Mouse (Mus musculus): ENCODE measurements around the gene Fbn1.
"Not testable (repeated sequence)": the region's sequence is repeated elsewhere in the genome, so short reads cannot be mapped to it uniquely, and the experiment has no call there.

The Fbn1 gene

DNA sequence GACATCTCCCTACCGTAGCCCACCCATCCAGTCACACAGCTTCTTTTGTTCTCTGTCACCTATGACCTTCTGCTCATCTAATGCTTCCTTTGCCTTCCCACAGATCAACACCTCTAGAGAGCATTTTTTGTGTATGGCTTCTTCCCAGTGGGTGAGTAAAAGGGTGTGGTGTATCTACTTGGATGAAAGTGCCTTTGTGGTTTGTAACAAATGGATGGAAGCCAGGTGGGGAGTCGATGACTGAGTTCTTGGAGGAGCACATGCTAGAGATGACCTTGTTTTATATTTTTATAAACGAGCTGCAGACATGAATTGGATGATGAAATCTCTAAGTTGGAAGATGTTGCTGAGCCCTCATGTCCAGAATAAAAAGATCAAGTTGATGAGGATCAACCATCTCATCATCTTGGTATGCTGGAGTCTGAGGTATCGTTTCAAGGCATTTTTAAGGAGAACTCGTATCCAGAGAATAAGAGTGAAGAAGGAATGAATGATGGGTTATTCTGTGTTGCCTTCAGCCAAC, 213.8 kb downstream of the Fbn1 start:
- no peak for DNase-seq (ENCODE audit: low spot score)

- DNase-seq (ENCODE audit: low spot score): no peak
Observed at GRCm38 (mm10) chr2:125292616-125293015, 215.2 kb downstream of the Fbn1 start.

- no peak for DNase-seq (ENCODE audit: low spot score)
Observed at GRCm38 (mm10) chr2:125291101-125291500, 216.7 kb downstream of the Fbn1 start.

GRCm38 (mm10) chr2:125290197-125290965, 217.4 kb downstream of the Fbn1 start:
- no peak for DNase-seq (ENCODE audit: low spot score)

DNA sequence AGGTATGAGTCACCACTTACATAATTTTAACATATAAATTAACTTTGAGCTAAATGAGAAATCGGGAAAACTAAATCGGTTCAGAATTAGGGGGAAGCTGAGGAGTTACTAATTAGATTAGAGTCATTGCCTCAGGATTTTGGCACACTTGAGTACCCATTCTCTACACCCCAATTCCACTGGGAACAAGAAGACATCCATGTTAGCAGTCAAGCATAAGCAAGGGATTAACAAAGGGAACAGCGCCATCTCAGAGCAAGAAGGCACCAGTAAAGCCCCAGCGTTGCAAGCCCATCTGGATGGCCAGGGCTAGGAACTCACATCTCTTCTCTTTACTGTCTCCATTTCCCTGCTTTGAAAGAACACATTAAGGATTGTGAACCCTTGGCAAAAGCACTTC, 222.0 kb downstream of the Fbn1 start:
- no peak for DNase-seq (ENCODE audit: low spot score)

DNA sequence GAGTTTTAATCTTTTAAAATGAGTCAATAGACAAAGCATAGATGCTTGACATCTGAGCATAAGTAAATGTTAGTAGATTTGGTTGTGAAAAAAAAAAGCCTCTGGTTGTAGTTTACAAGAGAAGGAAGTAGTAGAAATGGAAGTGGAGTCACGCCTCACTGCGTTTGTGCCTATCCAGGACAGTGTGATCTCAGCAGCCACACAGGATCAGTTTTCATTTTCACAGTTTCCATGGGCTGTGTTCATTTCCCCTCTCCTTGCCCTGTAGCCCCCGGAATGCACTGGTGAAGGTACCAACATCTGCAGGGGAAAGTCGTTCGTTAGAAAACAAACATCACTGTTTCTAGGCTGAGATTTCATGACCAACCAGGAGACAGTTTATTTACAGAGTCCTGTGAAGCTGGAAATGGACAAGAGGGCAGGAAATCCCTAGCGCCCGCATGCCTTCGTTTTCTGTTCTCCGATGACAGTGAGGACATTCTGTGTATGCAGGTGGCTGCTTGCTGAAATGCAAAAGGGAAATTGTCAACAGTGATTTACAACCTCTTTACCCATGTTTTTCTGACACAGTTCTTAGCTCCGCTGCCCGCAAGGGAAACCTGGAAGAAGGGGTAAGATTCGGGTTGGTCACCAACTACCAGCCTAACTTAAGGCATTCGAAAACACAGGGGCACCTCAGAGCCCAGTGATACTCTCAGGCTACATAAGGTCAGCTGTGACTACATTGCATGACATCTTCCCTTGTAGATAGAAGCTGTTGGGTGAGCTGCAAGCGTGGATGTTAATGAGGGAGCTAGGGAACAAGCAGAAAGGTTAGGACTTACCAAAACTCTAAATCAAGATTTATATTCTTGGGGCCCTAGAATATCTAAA, 225.2 kb downstream of the Fbn1 start:
- no peak for DNase-seq (ENCODE audit: low spot score)

- DNase-seq (ENCODE audit: low spot score): not testable (repeated sequence)
Observed at GRCm38 (mm10) chr2:125279995-125280394, 227.8 kb downstream of the Fbn1 start.

DNA sequence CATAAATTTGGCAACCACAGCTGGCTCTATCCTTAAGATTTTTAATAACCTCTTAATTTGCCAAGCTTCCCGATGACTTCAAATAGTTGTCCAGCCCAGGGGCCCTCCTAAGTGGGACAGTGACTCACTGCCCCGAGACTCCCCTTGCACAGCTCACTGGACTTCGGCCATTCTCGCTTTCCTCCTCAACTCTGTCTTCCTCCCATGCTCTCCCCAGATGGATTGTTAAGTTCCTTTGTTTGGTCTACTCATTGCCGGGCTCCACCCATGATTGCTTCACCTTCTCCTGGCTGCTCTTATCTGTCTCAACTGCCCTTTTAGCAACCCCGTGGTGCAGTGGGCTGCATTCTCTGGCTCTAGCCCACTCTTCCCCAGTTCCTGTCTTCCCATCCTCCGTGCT, 229.3 kb downstream of the Fbn1 start:
- DNase-seq (ENCODE audit: low spot score): no peak

GRCm38 (mm10) chr2:125276692-125277091, 231.1 kb downstream of the Fbn1 start:
- no peak for DNase-seq (ENCODE audit: low spot score)

GRCm38 (mm10) chr2:125275617-125276016, 232.2 kb downstream of the Fbn1 start:
- no peak for DNase-seq (ENCODE audit: low spot score)

DNA sequence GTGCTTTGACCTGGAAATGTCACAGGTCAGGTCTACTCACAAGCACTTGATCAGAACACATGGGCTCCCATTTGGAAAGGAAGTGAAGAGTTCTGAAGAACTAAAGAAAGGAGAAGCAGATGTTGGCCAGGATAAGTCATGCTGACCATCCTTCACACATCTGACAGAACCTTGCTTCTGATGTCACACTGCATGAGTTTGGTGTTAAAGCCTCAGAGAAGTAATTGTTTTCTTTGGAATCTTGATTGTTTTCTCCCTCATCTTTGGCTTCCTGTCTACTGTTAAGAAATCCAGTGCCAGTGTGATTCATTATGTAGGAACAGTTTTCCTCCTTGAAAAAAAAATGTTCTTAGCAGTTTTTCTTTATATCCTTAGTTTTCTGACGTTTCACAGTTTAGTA, 238.9 kb downstream of the Fbn1 start:
- no peak for DNase-seq (ENCODE audit: low spot score)

DNA sequence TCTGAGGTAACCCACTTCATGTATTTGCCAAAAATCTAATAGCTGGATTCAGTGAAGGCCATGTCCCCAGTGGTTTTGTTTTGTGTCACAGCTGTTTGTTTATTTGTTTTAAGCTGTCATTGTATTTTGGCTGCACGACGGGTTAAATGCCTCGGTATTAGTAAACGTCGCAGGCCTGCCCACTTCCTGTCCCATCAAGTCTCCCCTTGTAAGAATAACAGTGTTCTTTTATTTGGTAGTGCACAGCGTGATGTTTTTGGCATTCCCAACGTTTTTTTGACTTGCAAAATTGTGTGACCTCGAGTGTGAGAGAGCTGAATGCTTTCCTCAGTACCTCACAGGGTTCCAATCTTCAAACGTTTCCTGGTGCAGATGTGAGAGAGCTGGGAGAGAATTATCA, 244.0 kb downstream of the Fbn1 start:
- no peak for DNase-seq (ENCODE audit: low spot score)

GRCm38 (mm10) chr2:125263056-125263455, 244.7 kb downstream of the Fbn1 start:
- peak; percentile 69 for DNase-seq (ENCODE audit: low spot score)

- no peak for DNase-seq (ENCODE audit: low spot score)
Observed at GRCm38 (mm10) chr2:125260326-125260725, 247.5 kb downstream of the Fbn1 start.

DNA sequence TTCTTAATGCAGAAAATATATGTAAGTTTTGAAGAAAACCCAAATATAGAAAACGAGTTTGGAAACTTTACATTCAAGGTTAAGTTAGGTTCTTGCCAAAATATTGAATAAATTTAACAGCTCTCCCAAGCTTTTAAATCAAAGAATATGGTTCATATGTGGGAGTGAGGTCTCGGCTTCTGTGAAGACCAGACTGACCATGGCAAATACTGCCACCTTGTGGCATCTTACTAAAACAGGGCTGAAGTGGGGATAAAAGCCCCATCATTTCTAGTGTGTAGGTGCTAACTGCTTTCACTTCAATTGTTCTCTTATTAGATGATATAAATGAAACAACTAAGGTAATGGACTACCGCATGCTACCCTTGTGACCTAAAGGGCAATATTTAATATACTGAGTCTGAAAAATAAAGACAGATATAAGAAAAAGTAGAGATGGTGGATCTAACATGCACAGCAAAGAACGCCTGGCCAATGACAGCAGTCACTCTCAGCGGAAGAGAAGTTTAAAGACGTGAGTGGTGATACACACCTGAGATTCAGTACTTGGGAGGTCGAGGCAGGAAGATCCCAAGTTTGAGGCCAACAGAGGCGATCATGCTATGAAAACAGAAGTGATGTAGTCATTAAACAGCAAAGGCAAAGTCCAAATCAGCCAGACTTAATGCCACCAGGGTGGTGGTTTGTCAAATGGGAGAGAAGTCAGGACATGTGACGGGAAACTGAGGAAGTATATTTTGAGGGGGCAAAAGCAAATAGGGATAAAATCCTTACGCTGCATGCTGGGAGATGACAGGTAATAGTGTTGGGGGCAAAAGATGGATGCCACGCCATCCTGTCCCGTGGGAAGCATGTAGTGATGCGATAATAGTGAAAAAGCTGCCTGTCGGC, 248.3 kb downstream of the Fbn1 start:
- DNase-seq (ENCODE audit: low spot score): peak; percentile 52

DNA sequence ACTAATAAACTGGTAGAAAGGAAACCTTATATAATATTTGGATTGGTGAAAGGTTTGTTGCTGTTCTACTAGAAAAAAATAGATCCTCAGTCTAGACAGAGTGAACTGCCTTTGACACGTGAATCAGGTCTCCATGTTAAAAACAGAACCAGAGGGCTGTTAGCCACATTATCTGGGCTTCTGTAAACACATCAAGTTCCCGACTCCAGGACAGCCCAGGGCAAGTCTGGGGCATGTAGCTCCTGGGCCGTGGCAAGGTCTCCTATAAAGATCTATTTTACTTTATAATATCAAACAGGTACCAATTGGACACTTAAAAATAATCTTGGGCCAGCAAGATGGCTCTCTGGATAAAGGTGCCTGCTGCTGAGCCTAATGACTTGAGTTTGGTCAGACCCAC, 251.9 kb downstream of the Fbn1 start:
- DNase-seq (ENCODE audit: low spot score): no peak

- no peak for DNase-seq (ENCODE audit: low spot score)
Observed at GRCm38 (mm10) chr2:125254630-125255029, 253.2 kb downstream of the Fbn1 start.

- DNase-seq (ENCODE audit: low spot score): no peak
Observed at GRCm38 (mm10) chr2:125253699-125254098, 254.1 kb downstream of the Fbn1 start.

- peak; percentile 49 for DNase-seq (ENCODE audit: low spot score)
Observed at GRCm38 (mm10) chr2:125252275-125252674, 255.5 kb downstream of the Fbn1 start.

- no peak for DNase-seq (ENCODE audit: low spot score)
Observed at GRCm38 (mm10) chr2:125251781-125252180, 256.0 kb downstream of the Fbn1 start.

All from MN1 (cell line).